Mouse (Mus musculus) MEL (cell line): ENCODE measurements around the gene Unc79. TPM values are rescaled to one million over a fixed set of nuclear protein-coding genes. Genes with fewer than 3 reads are reported as not detected.

ENCODE experiments used
- DNase-seq: peaks from one replicate; pipeline ENCODE4 v3.0.0; 2011; ENCODE audit warnings: low read depth, low spot score
- H3K27ac ChIP-seq: 2 replicates; pipeline ENCODE4 v1.5.1; 2012; ENCODE audit warnings: low read depth, mild to moderate bottlenecking, control low read depth, low read length, moderate library complexity; ENCODE audit not compliant: control insufficient read depth
- H3K27me3 ChIP-seq, 2 experiments: fragments of 150-350 bp in 1 of 2; sonication (generic) in 1 of 2; 2 replicates each; pipeline ENCODE4 v1.6.1; 2012; ENCODE audit warnings: low read length in 2 of 2, mild to moderate bottlenecking in 2 of 2, improper control_type of control experiment in 1 of 2, moderate library complexity in 1 of 2; ENCODE audit not compliant: insufficient read depth in 2 of 2, control insufficient read depth in 1 of 2
- H3K36me3 ChIP-seq, 2 experiments: 2 replicates each; pipeline ENCODE4 v1.6.1; 2012 to 2014; ENCODE audit warnings: low read length in 2 of 2, improper control_type of control experiment in 1 of 2, inconsistent platforms in 1 of 2, mild to moderate bottlenecking in 1 of 2; ENCODE audit not compliant: insufficient read depth in 2 of 2, control insufficient read depth in 1 of 2
- H3K4me1 ChIP-seq, 2 experiments: fragments of 150-350 bp in 1 of 2; sonication (generic) in 1 of 2; 2 replicates each; pipeline ENCODE4 v1.6.1; 2012; ENCODE audit warnings: low read length in 2 of 2, improper control_type of control experiment in 1 of 2, mild to moderate bottlenecking in 1 of 2; ENCODE audit not compliant: insufficient read depth in 2 of 2, control insufficient read depth in 1 of 2
- H3K4me3 ChIP-seq, 2 experiments: fragments of 150-350 bp in 1 of 2; sonication (generic) in 1 of 2; 2 replicates each; pipeline ENCODE4 v1.5.1; 2012; ENCODE audit warnings: low read depth in 2 of 2, low read length in 2 of 2, mild to moderate bottlenecking in 2 of 2, moderate library complexity in 2 of 2, control low read depth in 1 of 2, improper control_type of control experiment in 1 of 2; ENCODE audit not compliant: control insufficient read depth in 1 of 2, insufficient read depth in 1 of 2
- H3K79me2 ChIP-seq: 2 replicates; pipeline ENCODE4 v1.6.1; 2012; ENCODE audit warnings: mild to moderate bottlenecking, low read length, moderate library complexity; ENCODE audit not compliant: control insufficient read depth, poor library complexity, insufficient read depth
- H3K9ac ChIP-seq: 2 replicates; pipeline ENCODE4 v1.6.1; 2012; ENCODE audit warnings: low read depth, mild to moderate bottlenecking, control low read depth, low read length, moderate library complexity; ENCODE audit not compliant: control insufficient read depth, poor library complexity, severe bottlenecking
- H3K9me3 ChIP-seq: fragments of 150-350 bp; sonication (generic); replicated peaks from 2 replicates; pipeline ENCODE4 v1.6.1; 2012; ENCODE audit warnings: mild to moderate bottlenecking, low read length, improper control_type of control experiment, moderate library complexity; ENCODE audit not compliant: insufficient read depth
- BHLHE40 ChIP-seq: IDR thresholded peaks from 2 replicates; pipeline ENCODE4 v1.6.1; 2012; ENCODE audit warnings: low read depth, mild to moderate bottlenecking, inconsistent platforms, low read length, improper control_type of control experiment, borderline replicate concordance
- CHD1 ChIP-seq: IDR thresholded peaks from 2 replicates; pipeline ENCODE4 v1.6.1; 2012; ENCODE audit warnings: low read depth, mild to moderate bottlenecking, inconsistent platforms, low read length, improper control_type of control experiment
- CHD2 ChIP-seq: IDR thresholded peaks from 2 replicates; pipeline ENCODE4 v1.6.1; 2011; ENCODE audit warnings: low read length, improper control_type of control experiment
- ELF1 ChIP-seq: IDR thresholded peaks from 2 replicates; pipeline ENCODE4 v1.6.1; 2014; ENCODE audit warnings: low read depth, mild to moderate bottlenecking, inconsistent platforms, low read length, improper control_type of control experiment, moderate library complexity
- ETS1 ChIP-seq: IDR thresholded peaks from 2 replicates; pipeline ENCODE4 v1.6.1; 2012; ENCODE audit warnings: low read depth, mild to moderate bottlenecking, inconsistent platforms, low read length, improper control_type of control experiment, moderate library complexity
- GABPA ChIP-seq: IDR thresholded peaks from 2 replicates; pipeline ENCODE4 v1.6.1; 2012; ENCODE audit warnings: low read depth, mild to moderate bottlenecking, inconsistent platforms, low read length, improper control_type of control experiment, moderate library complexity
- GATA1 ChIP-seq: IDR thresholded peaks from 2 replicates; pipeline ENCODE4 v1.6.1; 2011; ENCODE audit warnings: low read depth, low read length, improper control_type of control experiment
- JUND ChIP-seq: IDR thresholded peaks from 2 replicates; pipeline ENCODE4 v1.6.1; 2011; ENCODE audit warnings: low read depth, mild to moderate bottlenecking, improper control_type of control experiment, low read length
- KAT2A ChIP-seq: conservative IDR thresholded peaks from 2 replicates; pipeline ENCODE4 v1.6.1; 2012; ENCODE audit warnings: low read depth, low read length, improper control_type of control experiment, inconsistent platforms
- MAFK ChIP-seq: IDR thresholded peaks from 2 replicates; pipeline ENCODE4 v1.6.1; 2011; ENCODE audit warnings: low read depth, mild to moderate bottlenecking, low read length, improper control_type of control experiment, borderline replicate concordance
- MAX ChIP-seq: IDR thresholded peaks from 2 replicates; pipeline ENCODE4 v1.6.1; 2011; ENCODE audit warnings: low read length, improper control_type of control experiment
- MAZ ChIP-seq: IDR thresholded peaks from 2 replicates; pipeline ENCODE4 v1.6.1; 2012; ENCODE audit warnings: low read depth, mild to moderate bottlenecking, inconsistent platforms, low read length, improper control_type of control experiment
- MEF2A ChIP-seq: IDR thresholded peaks from 2 replicates; pipeline ENCODE4 v1.6.1; 2014; ENCODE audit warnings: low read depth, mild to moderate bottlenecking, inconsistent platforms, low read length, improper control_type of control experiment; ENCODE audit not compliant: poor library complexity, insufficient replicate concordance, severe bottlenecking; ENCODE audit errors: extremely low read depth
- MXI1 ChIP-seq: IDR thresholded peaks from 2 replicates; pipeline ENCODE4 v1.6.1; 2011; ENCODE audit warnings: mild to moderate bottlenecking, low read depth, low read length, improper control_type of control experiment
- MYB ChIP-seq: IDR thresholded peaks from 2 replicates; pipeline ENCODE4 v1.6.1; 2011; ENCODE audit warnings: mild to moderate bottlenecking, low read depth, low read length, improper control_type of control experiment
- MYC ChIP-seq: IDR thresholded peaks from 2 replicates; pipeline ENCODE4 v1.6.1; 2011; ENCODE audit warnings: low read depth, mild to moderate bottlenecking, low read length, improper control_type of control experiment, moderate library complexity
- POLR2A ChIP-seq, 2 experiments: IDR thresholded peaks; 2 replicates each; pipeline ENCODE4 v1.6.1; 2011 to 2012; ENCODE audit warnings: low read length in 2 of 2, mild to moderate bottlenecking in 2 of 2, control low read depth in 1 of 2, improper control_type of control experiment in 1 of 2, low read depth in 1 of 2, moderate library complexity in 1 of 2; ENCODE audit not compliant: control insufficient read depth in 1 of 2, insufficient read depth in 1 of 2, poor library complexity in 1 of 2
- POLR2AphosphoS2 ChIP-seq: IDR thresholded peaks from 2 replicates; pipeline ENCODE4 v1.6.1; 2011; ENCODE audit warnings: low read length, improper control_type of control experiment
- RAD21 ChIP-seq: IDR thresholded peaks from 2 replicates; pipeline ENCODE4 v1.6.1; 2011; ENCODE audit warnings: mild to moderate bottlenecking, low read depth, low read length, improper control_type of control experiment
- TAL1 ChIP-seq: IDR thresholded peaks from 2 replicates; pipeline ENCODE4 v1.6.1; 2012; ENCODE audit warnings: mild to moderate bottlenecking, inconsistent platforms, low read length, moderate library complexity, mixed read lengths
- UBTF ChIP-seq: IDR thresholded peaks from 2 replicates; pipeline ENCODE4 v1.6.1; 2012; ENCODE audit warnings: low read depth, mild to moderate bottlenecking, inconsistent platforms, low read length, improper control_type of control experiment, moderate library complexity, borderline replicate concordance; ENCODE audit not compliant: insufficient read depth
- USF1 ChIP-seq: IDR thresholded peaks from 2 replicates; pipeline ENCODE4 v1.6.1; 2014; ENCODE audit warnings: low read depth, mild to moderate bottlenecking, inconsistent platforms, low read length, improper control_type of control experiment, moderate library complexity
- ZMIZ1 ChIP-seq: IDR thresholded peaks from 2 replicates; pipeline ENCODE4 v1.6.1; 2012; ENCODE audit warnings: low read depth, mild to moderate bottlenecking, inconsistent platforms, low read length, improper control_type of control experiment, moderate library complexity
- ZNF384 ChIP-seq: IDR thresholded peaks from 2 replicates; pipeline ENCODE4 v1.6.1; 2012; ENCODE audit warnings: low read depth, mild to moderate bottlenecking, inconsistent platforms, low read length, improper control_type of control experiment
- polyA plus RNA-seq, 2 experiments: library from polyadenylated mRNA; stranded (reverse) in 1 of 2; unstranded in 1 of 2; fragments of >175 nt in 1 of 2; fragments of >200 nt in 1 of 2; gene quantifications; 2 replicates each; pipeline versions ENCODE4 v1.2.1 to v1.2.4; 2012; ENCODE audit warnings: low replicate concordance in 2 of 2, low read depth in 1 of 2; ENCODE audit not compliant: insufficient read length in 2 of 2, insufficient read depth in 1 of 2, missing spikeins in 1 of 2
- total RNA-seq: library from RNA; depleted of rRNA; stranded (reverse); fragments of 300-350 nt; gene quantifications from 2 replicates; pipeline ENCODE4 v1.2.3, GENCODE M21; 2012

The Unc79 gene
- total and polyA plus RNA-seq, 3 experiments, result 0.01 TPM; not detected in 2

DNA sequence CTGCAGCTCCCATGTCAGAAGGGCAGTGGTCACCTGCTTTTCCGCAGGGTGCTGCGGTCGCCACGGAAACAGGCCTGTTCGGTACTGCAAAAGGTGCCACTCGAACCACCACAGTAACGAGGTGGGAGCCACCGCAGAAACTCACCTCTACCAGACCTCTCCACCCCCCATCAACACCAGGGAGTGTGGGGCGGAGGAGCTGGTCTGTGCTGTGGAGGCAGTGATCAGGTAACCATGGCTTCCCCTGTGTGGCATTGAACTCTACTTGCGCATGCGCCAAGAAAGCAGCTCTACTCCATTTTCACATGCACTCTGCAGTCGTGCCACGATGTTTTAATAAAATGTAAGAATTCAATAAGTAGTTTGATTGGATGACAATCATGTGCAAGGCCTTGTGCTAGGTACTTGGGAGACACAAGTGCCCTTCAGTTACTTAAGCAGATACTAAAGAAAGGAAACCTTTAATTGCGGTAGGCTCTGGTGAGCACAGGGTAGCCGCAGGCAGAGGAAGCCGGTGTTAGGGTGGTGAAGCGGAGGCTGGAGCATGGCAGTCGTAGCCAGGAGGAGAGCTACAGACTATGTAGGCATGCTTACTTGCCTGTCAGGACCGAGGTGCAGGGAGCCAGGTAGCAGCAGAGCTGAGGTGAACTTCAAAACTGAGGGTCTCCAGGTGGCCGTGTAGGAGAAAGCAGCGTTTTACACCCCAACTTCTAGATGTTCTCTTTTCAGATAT, 110.8 kb downstream of the Unc79 start:
- no peak for TF ChIP-seq GABPA
- TF ChIP-seq MXI1, result no peak
- TF ChIP-seq RAD21, result no peak
- no peak for TF ChIP-seq MAX
- TF ChIP-seq POLR2AphosphoS2, result no peak
- H3K9me3 ChIP-seq, result no peaks in the 10 kb centered on the region
- H3K4me1 ChIP-seq, result no peaks in the 10 kb centered on the region
- H3K27me3 ChIP-seq, result no peaks in the 10 kb centered on the region
- no peaks in the 10 kb centered on the region for H3K36me3 ChIP-seq
- no peak for DNase-seq
- H3K79me2 ChIP-seq, result no peaks in the 10 kb centered on the region
- H3K27ac ChIP-seq, result no peak overlapping the region
- no peak overlapping the region for H3K4me3 ChIP-seq
- no peak overlapping the region for H3K9ac ChIP-seq

DNA sequence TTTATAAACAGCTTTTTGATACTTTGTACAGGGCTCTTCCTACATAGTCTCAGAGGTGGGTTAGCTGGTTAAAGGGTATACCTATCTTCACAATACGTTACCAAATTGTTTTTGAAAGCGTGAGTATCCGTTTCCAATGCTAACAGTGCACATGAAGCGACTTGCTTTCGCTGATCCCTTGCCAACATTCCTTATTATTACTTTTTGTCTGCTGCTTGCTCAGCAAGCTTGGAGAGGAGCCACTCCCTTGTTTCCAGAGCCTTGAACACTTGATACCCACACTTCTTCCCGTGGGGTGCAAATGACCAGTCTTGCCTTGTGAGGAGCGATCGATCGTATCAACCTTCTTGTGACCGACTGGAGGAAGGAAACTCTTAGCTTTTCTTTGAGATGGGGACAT, 112.1 kb downstream of the Unc79 start:
- Histone ChIP-seq H3K36me3 (no peaks in the 10 kb centered on the region), H3K9ac (no peak overlapping the region), H3K27me3 (no peaks in the 10 kb centered on the region), H3K4me3 (no peak overlapping the region), H3K9me3 (no peaks in the 10 kb centered on the region), H3K27ac (no peak overlapping the region), H3K4me1 (no peaks in the 10 kb centered on the region), H3K79me2 (no peaks in the 10 kb centered on the region)
- no peak for DNase-seq
- TF ChIP-seq UBTF (no peak), RAD21 (no peak), POLR2A (IDR thresholded peaks at IDR 0.05; ENCODE audit: control insufficient read depth in 1 of 2, insufficient read depth in 1 of 2, low read depth in 1 of 2, low read length in 2 of 2, poor library complexity in 1 of 2) (no peak), TAL1 (no peak), BHLHE40 (no peak), MXI1 (no peak), MEF2A (no peak), ELF1 (no peak), ETS1 (no peak), USF1 (no peak)

DNA sequence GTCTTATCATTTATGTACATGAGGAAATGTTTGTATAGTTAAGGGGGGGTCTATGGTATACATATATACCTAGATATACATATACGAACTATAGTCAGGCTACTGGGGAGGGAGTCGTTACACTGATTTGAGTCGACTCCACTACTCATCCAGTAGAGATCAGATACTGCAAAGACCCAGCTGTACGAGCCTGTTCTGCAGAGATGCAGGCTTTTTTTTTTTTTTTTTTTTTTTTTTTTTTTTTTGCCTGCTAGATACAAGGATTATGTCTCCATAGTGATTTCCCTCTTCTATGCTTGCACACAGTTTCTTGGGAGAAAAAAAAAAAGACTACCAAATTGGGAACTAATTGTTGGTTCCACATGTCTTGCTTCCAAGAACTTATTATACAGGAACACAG, 113.5 kb downstream of the Unc79 start:
- Histone ChIP-seq H3K79me2 (no peaks in the 10 kb centered on the region), H3K4me1 (no peaks in the 10 kb centered on the region), H3K9ac (no peak overlapping the region), H3K9me3 (no peaks in the 10 kb centered on the region), H3K27me3 (no peaks in the 10 kb centered on the region), H3K4me3 (no peak overlapping the region), H3K27ac (no peak overlapping the region), H3K36me3 (no peaks in the 10 kb centered on the region)
- DNase-seq, result no peak
- TF ChIP-seq MEF2A (no peak), MAZ (no peak), USF1 (no peak), MYB (no peak), TAL1 (no peak), KAT2A (no peak), MYC (no peak), CHD1 (no peak), MAX (no peak), ETS1 (no peak), UBTF (no peak), CHD2 (no peak), MAFK (no peak), ZNF384 (no peak), GATA1 (no peak), ZMIZ1 (no peak), JUND (no peak)
